Mouse (Mus musculus) inflammation-experienced regulatory T-cells, adult 6 months (primary cell): ENCODE measurements around the gene Gtf3a. TPM values are rescaled to one million over a fixed set of nuclear protein-coding genes. Genes with fewer than 3 reads are reported as not detected.

Experiments
- ATAC-seq: one replicate; pipeline ENCODE4 v1.8.0; 2017
- polyA plus RNA-seq, 3 experiments: library from polyadenylated mRNA; unstranded; fragments of 100-300 nt; shearing (Covaris generic); gene quantifications; one replicate each; pipeline ENCODE4 v1.2.1; 2017

Gtf3a gene
- polyA plus RNA-seq, 3 experiments from 2014 or later = 13.5 to 44.2 (median 38.2) TPM

- no peak for ATAC-seq
These were observed 37.4 kb downstream of the Gtf3a start for GRCm38 (mm10) chr5:146985725-146986433.

DNA sequence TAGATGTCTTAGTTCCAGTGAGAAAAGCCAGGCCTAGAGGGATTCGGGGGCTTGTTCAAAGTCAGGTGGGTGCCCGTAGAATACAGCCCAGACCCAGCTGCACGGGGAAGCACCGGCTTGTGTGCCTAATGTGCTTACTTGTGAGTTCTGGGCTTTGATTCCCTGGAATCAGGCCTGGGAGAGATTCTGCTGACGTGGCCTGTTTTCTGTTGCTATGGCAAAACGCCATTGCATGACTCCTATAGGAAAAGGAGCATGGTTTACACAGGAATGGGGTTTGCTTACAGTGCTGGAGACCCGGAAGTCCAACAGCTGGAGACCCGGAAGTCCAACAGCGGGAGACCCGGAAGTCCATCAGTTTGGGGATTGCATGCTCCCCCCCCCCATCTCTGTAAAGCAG is 39.1 kb downstream of the Gtf3a start:
- ATAC-seq = no peak

DNA sequence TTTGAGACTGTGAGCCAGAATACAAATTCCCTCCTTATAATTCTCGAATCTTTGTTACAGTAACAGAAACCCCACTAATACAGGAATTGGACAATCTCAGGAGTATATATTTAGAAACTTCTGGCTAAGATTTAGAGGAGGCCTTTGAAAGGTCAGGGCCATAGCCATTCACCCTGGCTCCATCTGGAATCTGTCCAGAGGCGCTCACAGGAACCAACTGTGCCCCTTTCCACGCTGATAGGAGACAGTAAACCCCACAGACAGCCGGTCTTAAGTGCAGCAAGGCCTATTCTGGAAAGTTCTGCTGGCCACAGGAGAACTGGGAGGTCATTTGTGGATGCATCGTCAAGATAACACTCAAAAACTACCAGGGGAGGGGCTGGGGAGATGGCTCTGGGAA is 40.6 kb downstream of the Gtf3a start:
- ATAC-seq = no peak

DNA sequence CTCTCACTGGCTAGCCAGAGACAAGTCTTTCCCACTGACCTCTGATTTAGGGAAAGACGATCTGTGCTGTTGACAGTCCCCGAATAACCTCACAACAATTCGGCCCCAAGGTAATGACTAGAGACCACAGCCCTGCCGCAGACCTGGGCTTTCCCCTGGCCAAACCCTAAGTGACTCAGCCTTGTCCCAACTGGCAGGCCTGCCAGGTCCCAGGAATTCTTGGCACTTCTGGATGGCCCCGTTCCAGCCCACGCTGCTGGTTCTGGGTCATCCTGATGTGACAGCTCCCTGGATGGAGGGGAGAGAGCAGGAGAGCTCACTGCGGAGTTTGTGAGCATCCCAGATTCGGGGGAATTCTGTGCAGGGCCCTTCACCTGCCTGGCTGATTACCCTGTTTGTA is 45.1 kb downstream of the Gtf3a start:
- ATAC-seq = no peak

GRCm38 (mm10) chr5:146994973-146995372 is 46.5 kb downstream of the Gtf3a start:
- ATAC-seq = no peak

DNA sequence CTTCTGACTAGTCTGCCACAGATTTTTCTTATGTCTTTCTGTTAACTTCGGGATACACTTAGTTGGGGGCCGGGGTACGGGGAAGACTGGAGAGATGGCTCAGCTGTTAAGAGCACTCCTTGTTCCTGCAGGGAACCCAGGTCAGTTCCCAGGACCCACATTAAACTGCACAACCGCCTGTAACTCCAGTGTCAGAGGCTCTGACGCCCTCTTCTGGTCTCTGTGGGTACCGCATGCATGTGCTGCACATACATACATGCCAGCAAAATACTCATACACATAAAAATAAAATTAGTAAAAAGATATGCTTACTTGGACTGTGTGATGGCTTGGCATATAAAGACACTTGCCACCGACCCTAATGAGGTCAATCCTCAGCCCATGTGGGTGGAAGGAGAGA is 48.4 kb downstream of the Gtf3a start:
- no peak for ATAC-seq

DNA sequence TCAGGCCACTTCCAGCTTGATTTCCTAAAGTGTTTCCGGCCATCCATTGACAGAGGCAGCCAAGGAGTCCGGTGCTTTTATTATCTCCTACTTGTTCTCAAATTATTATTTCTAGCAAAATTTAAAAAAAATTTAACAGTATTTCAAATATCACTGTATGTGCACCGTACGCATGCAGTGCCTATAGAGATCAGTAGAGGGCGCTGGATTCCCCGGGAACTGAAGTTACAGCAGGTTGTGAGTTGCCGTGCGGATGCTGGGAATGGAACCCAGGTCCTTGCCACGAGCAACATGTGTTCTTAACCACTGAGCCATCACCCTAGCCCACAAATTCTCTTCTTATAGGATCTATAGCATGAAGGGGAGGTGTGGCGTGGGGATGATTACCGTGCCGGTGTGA is 50.3 kb downstream of the Gtf3a start:
- ATAC-seq = no peak

DNA sequence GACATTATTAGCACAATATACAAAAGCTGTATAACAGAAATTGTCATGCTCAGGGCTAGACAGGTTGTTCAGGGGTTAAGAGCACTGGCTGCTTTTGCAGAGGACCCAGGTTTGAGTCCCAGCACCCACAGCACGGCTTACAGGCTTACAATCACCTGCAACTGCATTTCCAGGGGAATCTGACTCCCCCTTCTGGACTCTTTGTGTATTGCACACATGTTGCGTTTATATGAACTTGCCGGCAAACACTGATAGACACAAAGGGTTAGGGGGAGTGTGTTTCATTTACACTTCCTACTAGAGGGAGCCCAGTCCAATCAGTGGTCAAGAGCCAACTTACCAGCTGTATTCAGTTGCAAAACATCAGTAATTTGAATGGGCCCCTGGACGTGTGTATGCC is 52.9 kb downstream of the Gtf3a start:
- no peak for ATAC-seq

- no peak for ATAC-seq
These were observed 54.8 kb downstream of the Gtf3a start for GRCm38 (mm10) chr5:147003303-147003702.

Other genes starting within 250 kb of the Gtf3a start
- 1 to 10 TPM; 4.5 to 6.7 (median 5.8) TPM for gene Usp12, start 153.7 kb upstream of the Gtf3a start, polyA plus RNA-seq
- 1,000 to 10,000 TPM in 1 of 3 experiments, 100 to 1,000 TPM in 2; 475 to 1,461 (median 755) TPM for gene Rpl21, start 115.8 kb upstream of the Gtf3a start, polyA plus RNA-seq
- 10 to 100 TPM in 1 of 3 experiments, 1 to 10 TPM in 2; 6.9 to 10.7 (median 8.0) TPM for gene Rasl11a, start 103.6 kb upstream of the Gtf3a start, polyA plus RNA-seq
- gene Mtif3, start 15.1 kb downstream of the Gtf3a start, polyA plus RNA-seq = 10 to 100 TPM; 44.4 to 59.1 (median 50.4) TPM
- 10 to 100 TPM; 21.4 to 30.5 (median 28.0) TPM for gene Lnx2, start 127.9 kb downstream of the Gtf3a start, polyA plus RNA-seq
- gene Polr1d, start 128.4 kb downstream of the Gtf3a start, polyA plus RNA-seq = 100 to 1,000 TPM; 137 to 194 (median 168) TPM
- not detected for gene Gsx1, start 240.0 kb downstream of the Gtf3a start, polyA plus RNA-seq